Mouse (Mus musculus) hindbrain, embryonic 14.5 days (tissue): ENCODE measurements around the gene Rhox13. TPM values are rescaled to one million over a fixed set of nuclear protein-coding genes. Genes with fewer than 3 reads are reported as not detected.

ENCODE experiments used
- ATAC-seq: fragments of 200-750 bp; cut with Nextera tagmentation; 2 replicates; pipeline ENCODE4 v1.8.0; 2017; ENCODE audit warnings: moderate number of reproducible peaks, mild to moderate bottlenecking, moderate TSS enrichment, moderate library complexity; ENCODE audit not compliant: low FRiP score
- DNase-seq: peaks from one replicate; pipeline ENCODE4 v3.0.0-alpha.2; 2015; ENCODE audit warnings: low spot score
- H3K27ac ChIP-seq: fragments of 300-500 bp; sonication (generic); 2 replicates; pipeline ENCODE4 v1.5.1; 2014; ENCODE audit warnings: mild to moderate bottlenecking, moderate library complexity
- H3K27me3 ChIP-seq: fragments of 300-500 bp; sonication (generic); 2 replicates; pipeline ENCODE4 v1.6.1; 2014; ENCODE audit warnings: mild to moderate bottlenecking, low read length, mixed read lengths; ENCODE audit not compliant: control insufficient read depth, insufficient read depth
- H3K36me3 ChIP-seq: fragments of 300-500 bp; sonication (generic); replicated peaks from 2 replicates; pipeline ENCODE4 v1.6.1; 2014; ENCODE audit not compliant: control insufficient read depth, insufficient read depth
- H3K4me1 ChIP-seq: fragments of 300-500 bp; sonication (generic); replicated peaks from 2 replicates; pipeline ENCODE4 v1.6.1; 2014; ENCODE audit warnings: antibody characterized with exemption, low read length, mixed read lengths; ENCODE audit not compliant: control insufficient read depth, insufficient read depth
- H3K4me2 ChIP-seq: fragments of 300-500 bp; sonication (generic); replicated peaks from 2 replicates; pipeline ENCODE4 v1.6.1; 2014; ENCODE audit warnings: mild to moderate bottlenecking, moderate library complexity
- H3K4me3 ChIP-seq: fragments of 300-500 bp; sonication (generic); replicated peaks from 2 replicates; pipeline ENCODE4 v1.5.1; 2014; ENCODE audit warnings: mild to moderate bottlenecking, low read length
- H3K9ac ChIP-seq: fragments of 300-500 bp; sonication (generic); 2 replicates; pipeline ENCODE4 v1.6.1; 2014
- H3K9me3 ChIP-seq: fragments of 300-500 bp; sonication (generic); 2 replicates; pipeline ENCODE4 v1.6.1; 2016; ENCODE audit warnings: low read length; ENCODE audit not compliant: control insufficient read depth
- WGBS: fragments of 180-500 bp; shearing (Covaris S2); extraction: QIAGEN DNeasy Blood & Tissue Kit; methylation state at CpG from one replicate; pipeline ENCODE4 v1.1.7; 2014; 5-methylcytosine and 5-hydroxymethylcytosine counted together
- polyA plus RNA-seq: library from polyadenylated mRNA; unstranded; fragments of >200 nt; fragmentation: Nextera tagmentation; extraction: Ambion mirVana; gene quantifications from 2 replicates; pipeline ENCODE4 v1.2.1, GENCODE M21; 2014

Rhox13 gene
- polyA plus RNA-seq = not detected in 2 replicates

DNA sequence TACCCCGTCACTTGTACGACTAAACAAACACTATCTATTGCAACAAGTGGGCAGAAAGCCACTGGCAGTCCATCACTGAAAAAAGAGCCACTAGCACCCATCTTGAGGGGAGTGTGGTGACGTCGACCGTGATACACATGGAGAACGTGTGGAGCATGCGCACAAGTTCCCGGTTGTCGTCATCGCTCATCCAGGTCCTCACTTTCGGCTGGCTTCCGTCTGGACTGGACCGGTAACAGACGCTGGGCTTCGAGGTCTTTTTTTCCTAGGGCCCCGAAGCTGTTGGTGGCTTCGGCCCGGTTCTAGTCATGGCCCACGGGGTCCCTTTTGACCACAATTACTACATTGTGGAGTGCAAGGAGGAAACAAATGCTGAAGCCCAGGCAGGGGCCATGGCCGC, at the start of gene Rhox13:
Gene Rhox13, plus strand, starts transcription at position 238 of the 400 bp plus-strand sequence.
- H3K4me1 ChIP-seq = no peaks in the 10 kb centered on the region
- H3K27me3 ChIP-seq = no peaks in the 10 kb centered on the region
- H3K9me3 ChIP-seq = peaks cover 15% of the 10 kb centered on the region
- no peak for DNase-seq
- no peak within 1 kb of the TSS for H3K9ac ChIP-seq
- H3K36me3 ChIP-seq = no peaks in the 10 kb centered on the region
- WGBS = 95% methylated on average over 20 of the region's 20 CpGs
- ATAC-seq = no peak
- H3K4me2 ChIP-seq = no peak within 1 kb of the TSS
- no peak within 1 kb of the TSS for H3K27ac ChIP-seq
- H3K4me3 ChIP-seq = no peak within 1 kb of the TSS

DNA sequence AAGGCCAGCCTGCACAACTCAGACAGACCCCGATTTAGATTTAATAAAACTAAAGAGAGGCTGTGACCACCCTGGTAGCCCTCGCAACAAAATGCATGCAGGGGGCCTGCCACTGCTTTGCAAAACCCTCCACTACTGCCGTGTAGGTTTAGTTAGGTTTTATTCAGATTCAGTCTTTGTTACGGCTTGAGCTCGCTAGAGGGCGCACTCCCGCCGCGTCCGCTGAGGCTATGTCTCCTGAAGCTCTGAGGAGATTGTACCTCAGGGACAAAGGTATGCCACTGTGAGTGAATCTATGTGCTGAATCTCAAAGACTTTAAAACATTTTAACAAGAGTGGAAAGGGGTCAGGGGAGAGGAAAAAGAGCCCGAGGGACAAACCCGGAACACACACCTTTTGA, 36.8 kb upstream of the Rhox13 start:
- Histone ChIP-seq H3K9ac (no peak overlapping the region), H3K36me3 (no peaks in the 10 kb centered on the region), H3K9me3 (no peaks in the 10 kb centered on the region), H3K27me3 (no peaks in the 10 kb centered on the region), H3K4me1 (no peaks in the 10 kb centered on the region), H3K4me3 (no peak overlapping the region), H3K4me2 (no peak overlapping the region), H3K27ac (no peak overlapping the region)
- DNase-seq = peak; percentile 65
- WGBS = 16% methylated on average over 12 of the region's 12 CpGs
- no peak for ATAC-seq

DNA sequence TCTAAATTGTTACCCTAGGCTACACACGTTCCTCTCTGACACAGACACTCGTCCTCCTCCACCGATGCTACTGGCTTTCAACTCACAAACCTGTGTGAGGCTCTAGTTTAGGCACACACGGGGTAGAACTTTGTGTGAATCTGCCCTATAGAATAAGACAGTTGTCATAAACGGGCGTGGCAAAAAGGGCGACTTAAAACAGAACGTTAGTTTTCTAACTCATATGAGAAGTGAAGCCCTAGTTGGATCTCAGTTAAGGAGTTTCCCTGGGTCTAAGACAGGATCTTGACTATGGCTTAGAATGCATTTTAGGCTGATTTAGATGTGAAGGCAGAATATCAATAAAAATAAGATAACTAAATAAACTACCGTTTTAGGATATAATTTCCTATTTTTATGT, 36.0 kb upstream of the Rhox13 start, which contains the start of gene Rhox11:
Gene Rhox11, minus strand, starts transcription at position 101 of the 400 bp plus-strand sequence.
- Histone ChIP-seq H3K9ac (no peak within 1 kb of the TSS), H3K27ac (no peak within 1 kb of the TSS), H3K27me3 (no peaks in the 10 kb centered on the region), H3K4me2 (no peak within 1 kb of the TSS), H3K9me3 (no peaks in the 10 kb centered on the region), H3K36me3 (no peaks in the 10 kb centered on the region), H3K4me1 (no peaks in the 10 kb centered on the region), H3K4me3 (no peak within 1 kb of the TSS)
- WGBS = 89% methylated on average over 9 of the region's 9 CpGs
- DNase-seq (no peak), ATAC-seq (no peak)

DNA sequence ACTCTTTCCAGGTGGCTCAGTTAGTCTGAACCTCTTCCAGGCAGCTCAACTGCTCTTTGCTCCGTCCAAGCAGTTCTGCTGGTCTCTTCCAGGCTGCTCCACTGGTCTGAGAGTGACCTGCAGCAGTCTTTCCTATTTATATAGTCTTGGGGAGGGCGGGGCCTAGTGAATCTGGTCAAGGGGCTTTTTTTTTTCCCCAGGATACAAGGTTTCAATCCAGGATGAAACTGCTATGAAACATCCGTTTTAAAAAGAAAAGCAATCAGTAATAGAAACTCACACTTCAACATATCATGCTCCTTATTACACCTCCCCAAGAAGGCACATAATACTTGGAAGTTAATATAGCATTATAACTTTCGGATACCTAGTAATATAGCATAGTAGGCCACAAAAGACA, 10.2 kb upstream of the Rhox13 start, which contains the start of gene Rhox12:
Gene Rhox12, minus strand, starts transcription at position 101 of the 400 bp plus-strand sequence.
- Histone ChIP-seq H3K4me3 (no peak within 1 kb of the TSS), H3K9ac (no peak within 1 kb of the TSS), H3K4me2 (no peak within 1 kb of the TSS), H3K27ac (no peak within 1 kb of the TSS), H3K27me3 (no peaks in the 10 kb centered on the region), H3K9me3 (no peaks in the 10 kb centered on the region), H3K36me3 (no peaks in the 10 kb centered on the region), H3K4me1 (no peaks in the 10 kb centered on the region)
- DNase-seq (no peak), ATAC-seq (no peak)
- WGBS = 76% methylated on average over 4 of the region's 4 CpGs

DNA sequence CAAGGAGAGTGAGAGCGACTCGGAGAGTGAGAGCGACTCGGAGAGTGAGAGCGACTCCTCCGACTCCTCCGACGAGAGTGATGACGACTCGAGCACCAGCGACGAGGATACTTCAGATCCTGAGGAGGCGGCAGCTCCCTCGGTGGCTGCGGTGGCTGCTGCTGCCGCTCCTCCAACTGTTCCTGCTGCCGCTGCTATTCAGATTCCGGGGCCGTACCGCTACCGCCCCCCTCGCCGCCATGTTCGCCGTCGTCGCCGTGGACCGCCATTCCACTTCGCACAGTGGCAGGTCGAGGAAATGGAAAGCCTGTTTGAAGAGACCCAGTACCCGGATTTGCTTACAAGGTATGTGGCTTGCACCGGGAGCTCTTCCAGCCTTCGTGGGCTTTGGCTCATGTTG, 459 bp downstream of the Rhox13 start:
- Histone ChIP-seq H3K4me2 (no peak overlapping the region), H3K9ac (no peak overlapping the region), H3K27me3 (no peaks in the 10 kb centered on the region), H3K4me1 (no peaks in the 10 kb centered on the region), H3K36me3 (no peaks in the 10 kb centered on the region), H3K9me3 (peaks cover 15% of the 10 kb centered on the region), H3K4me3 (no peak overlapping the region), H3K27ac (no peak overlapping the region)
- ATAC-seq (no peak), DNase-seq (no peak)
- whole genome bisulfite sequencing = 89% methylated on average over 34 of the region's 34 CpGs

DNA sequence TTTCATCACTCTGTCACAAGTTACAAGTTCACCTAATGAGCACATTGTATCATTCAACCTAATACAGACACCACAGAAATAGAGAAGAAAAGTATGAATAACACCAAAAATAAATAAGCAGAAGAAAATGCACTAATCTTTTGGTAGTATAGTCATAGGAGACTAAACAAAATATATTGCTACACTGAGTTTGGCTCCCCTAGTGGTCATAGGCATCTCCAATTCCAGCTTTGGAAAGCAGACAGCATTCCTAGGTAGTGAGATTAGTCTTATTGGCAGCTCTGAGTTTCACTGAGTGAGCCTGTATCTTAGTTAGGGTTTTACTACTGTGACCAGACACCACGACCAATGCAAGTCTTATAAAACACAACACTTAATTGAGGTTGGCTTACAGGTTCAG, 38.1 kb downstream of the Rhox13 start:
- Histone ChIP-seq H3K4me1 (no peaks in the 10 kb centered on the region), H3K9me3 (no peaks in the 10 kb centered on the region), H3K27ac (no peak overlapping the region), H3K27me3 (no peaks in the 10 kb centered on the region), H3K4me3 (no peak overlapping the region), H3K36me3 (no peaks in the 10 kb centered on the region), H3K9ac (no peak overlapping the region), H3K4me2 (no peak overlapping the region)
- DNase-seq = no peak
- no peak for ATAC-seq
- 74% methylated on average over 1 of the region's 1 CpGs for WGBS

DNA sequence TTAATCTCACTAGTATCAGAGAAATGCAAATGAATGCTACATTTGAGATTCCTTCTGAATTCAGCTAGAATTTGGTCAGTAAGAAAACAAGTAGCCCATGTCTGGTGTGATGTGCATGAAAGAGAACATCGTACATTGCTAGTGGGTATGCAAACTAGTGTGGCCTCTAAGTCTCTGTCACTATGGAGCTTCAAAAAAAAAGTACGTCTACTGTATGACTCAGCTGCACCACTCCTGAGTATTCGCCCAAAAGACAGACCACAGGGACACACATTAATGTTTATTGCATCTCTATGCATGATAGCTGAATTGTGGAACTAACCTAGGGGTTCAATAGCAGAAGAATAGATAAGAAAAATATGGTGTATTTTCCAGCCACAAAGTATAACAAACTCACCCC, 44.3 kb downstream of the Rhox13 start:
- no peaks in the 10 kb centered on the region for H3K9me3 ChIP-seq

DNA sequence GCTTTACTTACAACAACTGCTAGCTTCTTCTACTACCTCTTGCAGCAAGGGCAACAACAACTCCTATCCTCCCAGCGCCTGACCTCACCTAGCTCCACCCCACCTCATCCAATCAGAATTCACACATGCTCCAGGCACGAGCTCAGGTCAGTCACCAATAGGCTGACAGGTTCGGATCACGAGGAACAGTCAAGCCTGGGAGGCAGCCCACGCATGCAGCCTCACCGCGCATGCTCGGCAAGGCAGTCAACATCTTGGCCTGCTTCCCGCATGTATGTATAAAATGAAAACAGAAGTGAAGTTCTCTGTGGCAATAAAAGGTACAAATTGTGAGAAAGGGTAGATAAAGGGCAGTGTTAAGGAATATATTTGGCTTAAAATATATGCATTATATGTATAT, 45.0 kb downstream of the Rhox13 start:
- no peaks in the 10 kb centered on the region for H3K4me1 ChIP-seq
- H3K9ac ChIP-seq = no peak overlapping the region
- no peaks in the 10 kb centered on the region for H3K9me3 ChIP-seq
- DNase-seq = no peak
- WGBS = 74% methylated on average over 9 of the region's 9 CpGs
- no peaks in the 10 kb centered on the region for H3K27me3 ChIP-seq
- ATAC-seq = no peak
- no peak overlapping the region for H3K4me3 ChIP-seq
- no peak overlapping the region for H3K4me2 ChIP-seq
- H3K27ac ChIP-seq = no peak overlapping the region
- H3K36me3 ChIP-seq = no peaks in the 10 kb centered on the region

More for the DNA sequence above, 44.3 kb downstream of the Rhox13 start:
- Histone ChIP-seq H3K4me3 (no peak overlapping the region), H3K4me1 (no peaks in the 10 kb centered on the region), H3K27ac (no peak overlapping the region), H3K27me3 (no peaks in the 10 kb centered on the region), H3K36me3 (no peaks in the 10 kb centered on the region), H3K4me2 (no peak overlapping the region), H3K9ac (no peak overlapping the region)
- ATAC-seq (no peak), DNase-seq (no peak)
- 87% methylated on average over 3 of the region's 3 CpGs for WGBS

DNA sequence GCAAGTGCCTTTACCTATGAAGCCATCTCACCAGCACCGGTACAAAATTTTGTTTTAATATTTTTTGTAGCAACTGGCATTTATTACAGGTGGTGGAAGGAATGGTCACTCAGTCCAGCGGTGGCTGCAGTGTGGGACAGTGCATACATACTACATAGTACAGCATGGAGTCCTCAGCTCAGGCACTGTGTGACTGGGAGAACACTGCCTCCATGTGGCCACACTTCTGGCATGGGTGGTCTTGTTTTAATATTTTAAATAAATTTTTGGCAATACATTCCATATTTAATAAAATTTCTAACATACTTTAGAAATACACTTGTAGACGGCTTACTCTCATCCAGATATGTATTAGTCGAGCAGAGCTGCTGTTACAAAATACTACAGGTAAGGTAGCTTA, 45.6 kb downstream of the Rhox13 start:
- no peaks in the 10 kb centered on the region for H3K27me3 ChIP-seq
- H3K4me1 ChIP-seq = no peaks in the 10 kb centered on the region
- ATAC-seq = no peak
- H3K36me3 ChIP-seq = no peaks in the 10 kb centered on the region
- no peak overlapping the region for H3K4me2 ChIP-seq
- 91% methylated on average over 4 of the region's 4 CpGs for WGBS
- no peak overlapping the region for H3K4me3 ChIP-seq
- no peaks in the 10 kb centered on the region for H3K9me3 ChIP-seq
- DNase-seq = no peak
- H3K9ac ChIP-seq = no peak overlapping the region
- H3K27ac ChIP-seq = no peak overlapping the region
